Mouse (Mus musculus) embryonic facial prominence, embryonic 11.5 days (tissue): ENCODE results near the gene Mypop. TPM values are rescaled to one million over a fixed set of nuclear protein-coding genes. Genes with fewer than 3 reads are reported as not detected.

Experiments
- ATAC-seq: fragments of 200-750 bp; cut with Nextera tagmentation; replicated peaks from 2 replicates; pipeline ENCODE4 v1.8.0; 2017; ENCODE audit warnings: low read depth; ENCODE audit not compliant: insufficient number of reproducible peaks, low FRiP score, low TSS enrichment
- DNase-seq: peaks from one replicate; pipeline ENCODE4 v3.0.0-alpha.2; 2015; ENCODE audit warnings: low spot score
- H3K27ac ChIP-seq: fragments of 300-500 bp; sonication (generic); replicated peaks from 2 replicates; pipeline ENCODE4 v1.5.1; 2014; ENCODE audit warnings: mild to moderate bottlenecking, low read depth, low read length, control low read depth
- H3K27me3 ChIP-seq: fragments of 300-500 bp; sonication (generic); 2 replicates; pipeline ENCODE4 v1.6.1; 2014; ENCODE audit warnings: mild to moderate bottlenecking, low read length, moderate library complexity, mixed read lengths; ENCODE audit not compliant: control insufficient read depth, insufficient read depth
- H3K36me3 ChIP-seq: fragments of 300-500 bp; sonication (generic); replicated peaks from 2 replicates; pipeline ENCODE4 v1.6.1; 2014; ENCODE audit warnings: low read depth, mild to moderate bottlenecking, low read length, moderate library complexity, mixed read lengths; ENCODE audit not compliant: control insufficient read depth, insufficient read depth
- H3K4me1 ChIP-seq: fragments of 300-500 bp; sonication (generic); 2 replicates; pipeline ENCODE4 v1.6.1; 2014; ENCODE audit warnings: low read length, mixed read lengths; ENCODE audit not compliant: control insufficient read depth, insufficient read depth
- H3K4me2 ChIP-seq: fragments of 300-500 bp; sonication (generic); 2 replicates; pipeline ENCODE4 v1.6.1; 2014; ENCODE audit warnings: low read depth, mild to moderate bottlenecking, control low read depth, low read length, moderate library complexity
- H3K4me3 ChIP-seq: fragments of 300-500 bp; sonication (generic); 2 replicates; pipeline ENCODE4 v1.5.1; 2014; ENCODE audit warnings: low read depth, low read length, control low read depth
- H3K9ac ChIP-seq: fragments of 300-500 bp; sonication (generic); replicated peaks from 2 replicates; pipeline ENCODE4 v1.6.1; 2014; ENCODE audit warnings: mild to moderate bottlenecking, control low read depth, low read length
- H3K9me3 ChIP-seq: fragments of 300-500 bp; sonication (generic); replicated peaks from 2 replicates; pipeline ENCODE4 v1.6.1; 2016; ENCODE audit warnings: mild to moderate bottlenecking, low read length, inconsistent platforms, mixed read lengths; ENCODE audit not compliant: control insufficient read depth
- WGBS: fragments of 180-500 bp; shearing (Covaris S2); extraction: QIAGEN DNeasy Blood & Tissue Kit; methylation state at CpG from one replicate; pipeline ENCODE4 v1.1.7; 2014; 5-methylcytosine and 5-hydroxymethylcytosine counted together
- polyA plus RNA-seq: library from polyadenylated mRNA; unstranded; fragments of >200 nt; fragmentation: Nextera tagmentation; extraction: Ambion mirVana; gene quantifications from 2 replicates; pipeline ENCODE4 v1.2.1, GENCODE M21; 2014

The Mypop gene
- polyA plus RNA-seq, 1 experiment from 2014 or later, result 5.3 TPM

DNA sequence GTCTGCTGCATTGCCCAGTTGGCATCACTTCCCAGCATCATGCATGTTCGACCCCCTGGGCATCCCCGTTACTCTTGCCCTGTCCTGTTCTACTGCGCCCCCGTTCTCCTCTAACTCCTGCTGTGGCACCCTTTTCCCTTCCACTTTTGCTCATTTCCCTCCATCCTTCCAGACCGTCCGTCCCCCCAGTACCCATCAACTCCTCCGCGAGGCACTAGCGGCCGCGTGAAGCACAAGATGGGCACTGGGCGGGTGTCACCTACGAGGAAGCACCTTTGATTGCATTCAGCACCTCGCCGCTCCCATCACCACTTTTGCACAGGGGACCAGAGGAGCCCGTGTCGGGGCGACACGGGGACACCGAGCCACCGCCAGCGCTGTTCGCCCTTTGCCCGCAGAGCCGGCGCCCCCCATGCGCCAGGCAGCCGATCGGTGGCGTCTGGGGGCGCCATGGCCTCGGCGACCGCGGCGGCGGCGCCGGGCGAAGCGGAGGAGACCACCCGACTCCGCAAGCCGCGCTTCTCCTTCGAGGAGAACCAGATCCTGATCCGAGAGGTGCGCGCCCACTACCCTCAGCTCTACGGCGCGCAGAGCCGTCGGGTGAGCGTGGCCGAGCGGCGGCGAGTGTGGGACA, 732 bp downstream of the Mypop start:
- H3K36me3 ChIP-seq, result no peaks in the 10 kb centered on the region; the same call in 1 of the 2 replicates
- WGBS, result 1% methylated on average over 59 of the region's 59 CpGs
- peak overlapping the region; percentile 48 for H3K4me3 ChIP-seq
- H3K27ac ChIP-seq, result no peak overlapping the region
- no peak; the same call in 1 of the 2 replicates for ATAC-seq
- H3K9ac ChIP-seq, result peak overlapping the region; percentile 65
- no peaks in the 10 kb centered on the region for H3K9me3 ChIP-seq
- peak overlapping the region; percentile 87 for H3K4me2 ChIP-seq
- H3K27me3 ChIP-seq, result peaks cover 11% of the 10 kb centered on the region
- H3K4me1 ChIP-seq, result peaks cover 6% of the 10 kb centered on the region; the same call in 1 of the 2 replicates
- DNase-seq, result peak; percentile 24

DNA sequence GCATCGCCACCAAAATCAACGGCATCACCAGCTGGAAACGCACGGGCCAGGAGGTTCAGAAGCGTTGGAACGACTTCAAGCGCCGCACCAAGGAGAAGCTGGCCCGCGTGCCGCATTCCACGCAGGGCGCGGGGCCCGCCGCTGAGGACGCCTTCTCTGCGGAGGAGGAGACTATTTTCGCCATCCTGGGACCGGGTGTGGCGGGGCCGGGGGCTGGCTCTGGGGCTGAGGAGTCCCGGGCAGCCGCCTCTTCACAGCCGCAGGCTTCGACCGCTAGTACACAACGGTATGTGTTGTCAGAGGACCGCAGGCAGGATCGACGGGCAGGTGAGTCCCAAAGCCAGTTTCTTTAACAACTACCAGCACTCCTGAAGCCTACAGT, 1.2 kb downstream of the Mypop start:
- peak overlapping the region; percentile 87 for H3K4me2 ChIP-seq
- H3K27ac ChIP-seq, result no peak overlapping the region
- no peak for ATAC-seq
- DNase-seq, result no peak
- no peaks in the 10 kb centered on the region for H3K9me3 ChIP-seq
- peak overlapping the region; percentile 65 for H3K9ac ChIP-seq
- no peaks in the 10 kb centered on the region; the same call in 1 of the 2 replicates for H3K36me3 ChIP-seq
- H3K27me3 ChIP-seq, result peaks cover 11% of the 10 kb centered on the region
- peak overlapping the region; percentile 48 for H3K4me3 ChIP-seq
- H3K4me1 ChIP-seq, result peaks cover 6% of the 10 kb centered on the region; the same call in 1 of the 2 replicates
- 2% methylated on average over 31 of the region's 31 CpGs for WGBS

DNA sequence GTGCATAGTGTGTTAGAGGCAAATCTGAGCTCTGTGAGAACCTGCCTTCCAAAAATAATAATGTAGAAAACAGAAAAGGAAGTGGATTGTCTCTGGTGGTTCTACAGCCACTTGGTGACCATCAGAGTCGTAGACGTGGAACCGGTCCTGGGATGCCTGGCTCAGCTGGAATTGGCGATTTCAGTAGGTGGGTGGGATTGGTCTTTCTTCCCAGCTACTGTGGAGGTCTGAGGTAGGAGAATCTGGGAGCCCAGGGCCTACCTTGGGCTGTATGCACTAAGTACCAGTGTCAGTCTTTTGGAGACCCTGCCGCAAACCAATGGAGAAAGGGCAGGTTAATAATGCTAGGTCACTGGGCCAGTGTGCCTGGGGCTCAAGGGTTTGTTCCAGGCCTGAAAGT, 2.0 kb downstream of the Mypop start:
- Histone ChIP-seq H3K27me3 (peaks cover 11% of the 10 kb centered on the region), H3K4me3 (no peak overlapping the region), H3K27ac (no peak overlapping the region), H3K4me1 (peaks cover 6% of the 10 kb centered on the region; the same call in 1 of the 2 replicates), H3K4me2 (no peak overlapping the region; the same call in 1 of the 2 replicates), H3K9me3 (no peaks in the 10 kb centered on the region), H3K36me3 (no peaks in the 10 kb centered on the region; the same call in 1 of the 2 replicates), H3K9ac (no peak overlapping the region)
- DNase-seq (no peak), ATAC-seq (no peak)
- 84% methylated on average over 5 of the region's 5 CpGs for WGBS

DNA sequence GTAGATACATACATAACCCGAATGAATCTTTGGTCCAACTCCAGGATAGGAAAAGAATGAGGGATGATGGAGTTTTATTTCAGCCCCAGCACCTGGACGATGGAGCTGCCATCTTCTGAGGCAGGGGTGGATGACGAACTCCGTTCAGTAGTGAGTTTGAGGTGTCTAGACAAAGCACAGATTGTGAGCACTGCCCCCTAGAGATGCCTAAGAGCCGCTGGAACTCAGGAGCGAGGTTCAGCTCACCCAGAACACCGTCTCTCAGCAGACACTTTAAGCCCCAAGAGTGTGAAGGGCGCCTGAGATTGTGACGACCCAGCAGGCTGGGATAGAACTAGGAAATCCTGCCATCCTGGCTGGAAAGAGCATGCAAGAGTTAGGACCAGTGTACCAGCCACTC, 7.8 kb downstream of the Mypop start:
- Histone ChIP-seq H3K4me3 (no peak overlapping the region), H3K9me3 (no peaks in the 10 kb centered on the region), H3K27ac (no peak overlapping the region), H3K27me3 (no peaks in the 10 kb centered on the region), H3K4me2 (no peak overlapping the region), H3K9ac (no peak overlapping the region), H3K4me1 (no peaks in the 10 kb centered on the region; the same call in 1 of the 2 replicates), H3K36me3 (no peaks in the 10 kb centered on the region; the same call in 1 of the 2 replicates)
- WGBS, result 42% methylated on average over 9 of the region's 9 CpGs
- DNase-seq, result peak; percentile 40
- ATAC-seq, result no peak

DNA sequence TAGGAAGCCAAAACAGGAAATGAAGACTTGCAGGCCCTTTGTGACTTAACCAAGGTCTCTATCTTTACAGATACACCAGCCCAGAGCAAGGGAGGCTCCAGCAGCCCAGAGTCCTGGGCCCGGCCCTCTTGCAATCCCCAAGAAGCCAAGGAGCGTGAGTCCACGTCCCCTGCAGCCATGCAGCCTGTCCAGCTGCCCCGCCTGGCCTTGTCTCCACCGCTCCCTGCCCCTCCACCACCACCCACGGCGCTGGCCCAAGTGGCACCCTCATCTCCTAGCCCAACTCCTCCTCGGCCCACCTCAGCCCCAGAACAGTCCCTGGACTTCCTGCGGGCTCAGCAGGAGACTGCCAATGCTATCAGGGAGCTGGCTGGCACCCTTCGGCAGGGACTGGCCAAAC, 9.4 kb downstream of the Mypop start:
- H3K4me1 ChIP-seq, result peaks cover 6% of the 10 kb centered on the region
- 51% methylated on average over 10 of the region's 10 CpGs for WGBS

DNA sequence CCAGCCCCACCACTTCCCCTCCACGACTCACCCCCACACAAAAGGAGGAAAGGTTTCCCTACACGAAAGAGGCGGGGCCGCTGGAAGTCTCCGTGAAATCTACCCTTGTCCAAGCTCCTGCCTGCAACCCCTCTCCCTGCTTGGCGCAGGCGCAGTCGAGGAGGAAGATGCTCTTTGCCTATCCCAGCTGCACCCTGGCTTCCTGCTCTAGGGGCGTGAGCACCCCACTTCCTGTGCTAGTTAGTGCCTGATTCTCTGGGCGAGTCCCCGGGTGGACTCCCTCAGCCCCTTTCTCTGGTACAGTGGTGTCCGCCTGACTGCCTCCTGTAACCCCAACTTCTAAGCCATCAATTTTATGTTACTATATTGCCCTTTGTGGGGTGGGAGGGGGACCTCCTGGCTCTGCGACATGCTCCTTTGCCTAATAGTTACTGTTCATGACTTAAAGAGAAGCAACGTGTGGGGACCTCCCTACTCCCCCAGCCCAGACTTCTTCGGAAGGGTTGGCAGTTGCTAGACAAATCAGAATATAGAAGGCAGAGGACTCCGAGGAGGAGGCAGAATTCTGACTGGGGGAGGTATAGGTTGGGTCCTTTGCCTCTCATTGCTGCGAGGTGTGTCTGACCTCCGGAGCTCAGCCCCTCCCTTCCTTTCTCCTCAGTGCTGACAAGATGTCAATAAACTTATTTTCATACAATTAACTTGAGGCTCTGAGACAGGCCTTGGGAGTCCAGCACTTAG, 10.2 kb downstream of the Mypop start:
- Histone ChIP-seq H3K4me3 (peak overlapping the region; percentile 36), H3K27me3 (no peaks in the 10 kb centered on the region), H3K36me3 (peaks cover 7% of the 10 kb centered on the region), H3K4me1 (peaks cover 14% of the 10 kb centered on the region), H3K9ac (peak overlapping the region; percentile 55), H3K27ac (no peak overlapping the region), H3K9me3 (no peaks in the 10 kb centered on the region), H3K4me2 (peak overlapping the region; percentile 58)
- DNase-seq, result peak; percentile 60
- WGBS, result 31% methylated on average over 18 of the region's 18 CpGs
- no peak; the same call in 1 of the 2 replicates for ATAC-seq

More for the DNA sequence above, 9.4 kb downstream of the Mypop start:
- Histone ChIP-seq H3K4me3 (peak overlapping the region; percentile 36), H3K9ac (peak overlapping the region; percentile 55), H3K27me3 (no peaks in the 10 kb centered on the region), H3K4me2 (peak overlapping the region; percentile 58), H3K36me3 (peaks cover under 1% of the 10 kb centered on the region; the same call in 1 of the 2 replicates), H3K9me3 (no peaks in the 10 kb centered on the region), H3K27ac (0 out of 2 replicates have a peak overlapping the region, but pooled peaks have one; percentile 35)
- ATAC-seq, result no peak
- no peak for DNase-seq

DNA sequence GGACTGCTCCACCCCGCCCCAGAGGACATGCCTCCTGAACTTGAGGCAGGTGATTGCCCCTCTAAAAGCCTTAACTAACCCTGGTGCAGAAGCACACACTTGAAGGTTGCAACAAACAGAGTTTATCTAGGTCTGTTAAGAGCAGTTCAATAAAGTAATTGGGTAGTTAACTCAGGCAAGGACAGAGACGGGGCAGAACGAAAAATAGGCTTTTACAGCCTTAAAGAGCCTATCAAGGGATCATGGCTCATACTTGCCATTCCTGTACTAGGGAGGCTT, 10.7 kb downstream of the Mypop start:
- DNase-seq (no peak), ATAC-seq (no peak)
- Histone ChIP-seq H3K27ac (no peak overlapping the region), H3K4me1 (peaks cover 14% of the 10 kb centered on the region), H3K27me3 (no peaks in the 10 kb centered on the region), H3K9me3 (no peaks in the 10 kb centered on the region), H3K9ac (no peak overlapping the region), H3K4me2 (no peak overlapping the region), H3K36me3 (peaks cover 7% of the 10 kb centered on the region), H3K4me3 (no peak overlapping the region)
- whole genome bisulfite sequencing, result 76% methylated on average over 3 of the region's 3 CpGs

DNA sequence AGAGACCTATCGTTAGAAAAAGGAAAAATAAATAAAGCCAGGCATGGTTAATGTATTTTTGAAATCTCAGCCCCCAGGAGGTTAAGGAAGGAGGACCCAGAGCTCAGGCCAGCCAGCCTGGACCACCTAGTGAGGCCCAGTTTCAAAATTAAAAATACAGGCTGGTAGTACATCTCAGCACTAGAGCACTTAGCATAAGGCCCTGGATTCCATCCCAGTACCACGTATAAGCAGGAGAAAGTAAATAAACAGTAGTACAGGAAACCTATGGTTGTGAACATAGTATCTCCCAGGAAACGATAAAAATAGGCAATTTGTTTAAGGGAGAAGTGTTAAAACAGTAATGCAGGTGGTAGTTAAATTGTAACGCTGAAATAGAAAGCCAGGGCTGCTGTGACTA, 11.1 kb downstream of the Mypop start:
- 40% methylated on average over 4 of the region's 4 CpGs for WGBS
- DNase-seq, result no peak
- peak overlapping the region; percentile 23 for H3K4me3 ChIP-seq
- H3K36me3 ChIP-seq, result peaks cover 7% of the 10 kb centered on the region
- peak overlapping the region; percentile 46 for H3K4me2 ChIP-seq
- peak overlapping the region; percentile 49; the same call in 1 of the 2 replicates for H3K27ac ChIP-seq
- ATAC-seq, result no peak
- no peaks in the 10 kb centered on the region for H3K9me3 ChIP-seq
- H3K27me3 ChIP-seq, result no peaks in the 10 kb centered on the region
- peak overlapping the region; percentile 37 for H3K9ac ChIP-seq
- peaks cover 14% of the 10 kb centered on the region for H3K4me1 ChIP-seq
